Mouse (Mus musculus) splenic B cell, adult 2 months (primary cell): ENCODE measurements around the gene Inka1.
"Not testable (repeated sequence)": the region's sequence is repeated elsewhere in the genome, so short reads cannot be mapped to it uniquely, and the experiment has no call there.

Experiments used
- DNase-seq: peaks from one replicate; pipeline ENCODE4 v3.0.0-alpha.2; 2011; ENCODE audit warnings: low read depth, low spot score
- H3K27me3 ChIP-seq: 2 replicates; pipeline ENCODE4 v1.6.1; 2012; ENCODE audit warnings: mild to moderate bottlenecking, low read length, moderate library complexity, mixed read lengths; ENCODE audit not compliant: control insufficient read depth, poor library complexity, insufficient read depth, severe bottlenecking
- H3K36me3 ChIP-seq: 2 replicates; pipeline ENCODE4 v1.6.1; 2012; ENCODE audit warnings: mild to moderate bottlenecking, low read length, moderate library complexity, mixed read lengths; ENCODE audit not compliant: control insufficient read depth, poor library complexity, insufficient read depth, severe bottlenecking

Gene Inka1

GRCm38 (mm10) chr9:107985131-107986119 lies at the start of gene Inka1:
TSS of gene Inka1 (minus strand) at chr9:107985879.
- DNase-seq = peak; percentile 91
- H3K27me3 ChIP-seq = no peaks in the 10 kb centered on the region
- H3K36me3 ChIP-seq = no peaks in the 10 kb centered on the region; the same call in 1 of the 2 replicates

GRCm38 (mm10) chr9:108032126-108032525 lies 46.4 kb upstream of the Inka1 start:
- Histone ChIP-seq H3K27me3 (no peaks in the 10 kb centered on the region), H3K36me3 (peaks cover 17% of the 10 kb centered on the region)
- no peak for DNase-seq

GRCm38 (mm10) chr9:108027867-108028266 lies 42.2 kb upstream of the Inka1 start:
- H3K27me3 ChIP-seq = no peaks in the 10 kb centered on the region
- peaks cover 16% of the 10 kb centered on the region for H3K36me3 ChIP-seq
- DNase-seq = peak; percentile 13

- peak; percentile 49 for DNase-seq
- H3K27me3 ChIP-seq = no peaks in the 10 kb centered on the region
- H3K36me3 ChIP-seq = peaks cover 11% of the 10 kb centered on the region
These were observed 40.9 kb upstream of the Inka1 start for GRCm38 (mm10) chr9:108026584-108026983.

- Histone ChIP-seq H3K27me3 (no peaks in the 10 kb centered on the region), H3K36me3 (peaks cover 8% of the 10 kb centered on the region)
- DNase-seq = no peak
These were observed 37.5 kb upstream of the Inka1 start for GRCm38 (mm10) chr9:108023216-108023615.

- H3K27me3 ChIP-seq = no peaks in the 10 kb centered on the region
- peaks cover 4% of the 10 kb centered on the region for H3K36me3 ChIP-seq
- DNase-seq = no peak
These were observed 35.1 kb upstream of the Inka1 start for GRCm38 (mm10) chr9:108020741-108021140.

- H3K36me3 ChIP-seq = 0 out of 2 replicates have a peak, but pooled peaks cover 4% of the 10 kb centered on the region
- DNase-seq = no peak
- H3K27me3 ChIP-seq = no peaks in the 10 kb centered on the region
These were observed 31.4 kb upstream of the Inka1 start for GRCm38 (mm10) chr9:108017127-108017526.

- peak; percentile 24 for DNase-seq
- not testable (repeated sequence) for H3K27me3 ChIP-seq
These were observed 27.9 kb upstream of the Inka1 start for GRCm38 (mm10) chr9:108013577-108013976.

GRCm38 (mm10) chr9:108010385-108010784 lies 24.7 kb upstream of the Inka1 start:
- Histone ChIP-seq H3K27me3 (no peaks in the 10 kb centered on the region), H3K36me3 (0 out of 2 replicates have a peak, but pooled peaks cover 4% of the 10 kb centered on the region)
- DNase-seq = no peak

More at GRCm38 (mm10) chr9:108013577-108013976, 27.9 kb upstream of the Inka1 start:
- not testable (repeated sequence) for H3K36me3 ChIP-seq

- no peak for DNase-seq
- Histone ChIP-seq H3K36me3 (no peaks in the 10 kb centered on the region), H3K27me3 (no peaks in the 10 kb centered on the region; the same call in 1 of the 2 replicates)
These were observed 22.4 kb upstream of the Inka1 start for GRCm38 (mm10) chr9:108008041-108008440.

GRCm38 (mm10) chr9:108003531-108003890 lies 17.8 kb upstream of the Inka1 start:
- DNase-seq = peak; percentile 37
- H3K27me3 ChIP-seq = no peaks in the 10 kb centered on the region; the same call in 1 of the 2 replicates
- no peaks in the 10 kb centered on the region for H3K36me3 ChIP-seq

GRCm38 (mm10) chr9:108002778-108003530 lies 17.3 kb upstream of the Inka1 start:
- H3K27me3 ChIP-seq = no peaks in the 10 kb centered on the region; the same call in 1 of the 2 replicates
- no peak for DNase-seq
- no peaks in the 10 kb centered on the region for H3K36me3 ChIP-seq

- DNase-seq = peak; percentile 100
- no peaks in the 10 kb centered on the region; the same call in 1 of the 2 replicates for H3K27me3 ChIP-seq
- H3K36me3 ChIP-seq = no peaks in the 10 kb centered on the region
These were observed 16.5 kb upstream of the Inka1 start, which contains the start of gene Ip6k1 for GRCm38 (mm10) chr9:108001922-108002770. TSS of gene Ip6k1 (plus strand) at chr9:108002501.

GRCm38 (mm10) chr9:107996049-107996448 lies 10.4 kb upstream of the Inka1 start, which contains the start of gene Gm20662:
TSS of gene Gm20662 (plus strand) at chr9:107996349.
- Histone ChIP-seq H3K27me3 (no peaks in the 10 kb centered on the region), H3K36me3 (no peaks in the 10 kb centered on the region)
- DNase-seq = no peak
